Mouse (Mus musculus) forebrain, embryonic 13.5 days (tissue): Measurements from ENCODE around the gene Fam221b. TPM values are rescaled to one million over a fixed set of nuclear protein-coding genes. Genes with fewer than 3 reads are reported as not detected.

ENCODE experiments used
- ATAC-seq: fragments of 200-750 bp; cut with Nextera tagmentation; 2 replicates; pipeline ENCODE4 v1.8.0; 2017
- H3K27ac ChIP-seq: fragments of 300-500 bp; sonication (generic); 2 replicates; pipeline ENCODE4 v1.5.1; 2015; ENCODE audit warnings: inconsistent platforms, mild to moderate bottlenecking, moderate library complexity
- H3K27me3 ChIP-seq: fragments of 300-500 bp; sonication (generic); 2 replicates; pipeline ENCODE4 v1.6.1; 2015; ENCODE audit warnings: mild to moderate bottlenecking, inconsistent platforms
- H3K36me3 ChIP-seq: fragments of 300-500 bp; sonication (generic); 2 replicates; pipeline ENCODE4 v1.6.1; 2015; ENCODE audit warnings: mild to moderate bottlenecking, inconsistent platforms; ENCODE audit not compliant: poor library complexity, severe bottlenecking
- H3K4me1 ChIP-seq: fragments of 300-500 bp; sonication (generic); 2 replicates; pipeline ENCODE4 v1.6.1; 2015; ENCODE audit warnings: inconsistent platforms
- H3K4me2 ChIP-seq: fragments of 300-500 bp; sonication (generic); 2 replicates; pipeline ENCODE4 v1.6.1; 2015; ENCODE audit warnings: inconsistent platforms, mild to moderate bottlenecking, moderate library complexity
- H3K4me3 ChIP-seq: fragments of 300-500 bp; sonication (generic); 2 replicates; pipeline ENCODE4 v1.5.1; 2015; ENCODE audit warnings: mild to moderate bottlenecking, inconsistent platforms
- H3K9ac ChIP-seq: fragments of 300-500 bp; sonication (generic); 2 replicates; pipeline ENCODE4 v1.6.1; 2015; ENCODE audit warnings: mild to moderate bottlenecking, inconsistent platforms
- H3K9me3 ChIP-seq: fragments of 300-500 bp; sonication (generic); replicated peaks from 2 replicates; pipeline ENCODE4 v1.6.1; 2016; ENCODE audit warnings: inconsistent platforms
- WGBS: fragments of 180-500 bp; shearing (Covaris S2); methylation state at CpG from one replicate; pipeline ENCODE4 v1.1.7; 2015; 5-methylcytosine and 5-hydroxymethylcytosine counted together
- polyA plus RNA-seq: library from polyadenylated mRNA; unstranded; fragments of >200 nt; fragmentation: Nextera tagmentation; extraction: Ambion mirVana; gene quantifications from 2 replicates; pipeline ENCODE4 v1.2.1, GENCODE M21; 2015

Fam221b gene
- polyA plus RNA-seq, 1 experiment from 2014 or later = 2.9 TPM

DNA sequence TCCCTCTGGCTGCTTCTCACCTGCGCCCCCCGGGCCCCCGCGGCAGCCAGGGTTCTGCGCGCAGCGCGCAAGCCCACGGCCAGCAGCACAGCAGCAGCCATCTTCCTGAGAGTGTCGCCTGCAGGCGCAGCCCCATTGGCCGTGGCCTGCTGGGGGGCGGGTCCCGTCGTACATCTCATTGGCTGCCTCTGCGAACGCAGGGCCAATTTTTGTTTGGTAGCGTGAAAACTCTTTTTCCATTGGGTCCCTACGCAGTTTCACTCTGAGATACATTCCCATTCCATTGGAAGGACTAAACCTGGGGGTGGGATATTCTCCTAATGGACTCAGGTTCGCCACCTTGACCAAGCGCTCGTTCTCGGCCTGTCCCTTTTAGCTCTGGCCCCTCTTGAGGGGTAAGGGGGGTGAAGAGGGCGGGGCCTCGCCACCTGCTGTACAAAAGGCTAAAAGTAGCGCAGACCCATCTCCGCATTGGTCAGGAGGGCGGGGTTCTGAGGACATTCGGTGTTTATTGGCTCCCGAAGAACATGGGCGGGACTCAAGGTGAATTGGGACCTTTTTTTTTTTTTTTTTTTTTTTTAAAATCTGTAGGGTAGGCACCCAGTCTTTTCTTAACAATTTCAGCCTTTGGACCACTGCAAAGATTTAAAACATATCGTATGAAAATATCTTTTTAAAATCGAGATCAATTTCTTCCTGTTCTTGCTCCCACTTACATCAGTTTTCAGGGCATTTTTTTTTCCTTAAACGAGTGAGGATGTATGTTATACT, 12.4 kb downstream of the Fam221b start, which contains the start of gene Hint2:
Gene Hint2 (minus strand): TSS at position 128 of the 771 bp plus-strand sequence.
- no peaks in the 10 kb centered on the region for H3K9me3 ChIP-seq
- peak within 1 kb of the TSS; percentile 71 for H3K4me3 ChIP-seq
- ATAC-seq = peak; percentile 98
- peak within 1 kb of the TSS; percentile 81 for H3K4me2 ChIP-seq
- peaks cover 1% of the 10 kb centered on the region; the same call in 1 of the 2 replicates for H3K27me3 ChIP-seq
- H3K9ac ChIP-seq = peak within 1 kb of the TSS; percentile 88
- H3K4me1 ChIP-seq = peaks cover 16% of the 10 kb centered on the region
- 0 out of 2 replicates have a peak, but pooled peaks cover 4% of the 10 kb centered on the region for H3K36me3 ChIP-seq
- H3K27ac ChIP-seq = peak within 1 kb of the TSS; percentile 88
- under 1% methylated on average over 34 of the region's 34 CpGs for WGBS

GRCm38 (mm10) chr4:43655656-43656338, 13.1 kb downstream of the Fam221b start:
- H3K36me3 ChIP-seq = 0 out of 2 replicates have a peak, but pooled peaks cover 4% of the 10 kb centered on the region
- peak; percentile 59; the same call in 1 of the 2 replicates for ATAC-seq
- H3K27ac ChIP-seq = peak overlapping the region; percentile 88
- 5% methylated on average over 34 of the region's 34 CpGs for WGBS
- H3K4me2 ChIP-seq = peak overlapping the region; percentile 81
- H3K9me3 ChIP-seq = no peaks in the 10 kb centered on the region
- peaks cover 16% of the 10 kb centered on the region for H3K4me1 ChIP-seq
- peak overlapping the region; percentile 71 for H3K4me3 ChIP-seq
- no peaks in the 10 kb centered on the region for H3K27me3 ChIP-seq
- peak overlapping the region; percentile 88 for H3K9ac ChIP-seq

DNA sequence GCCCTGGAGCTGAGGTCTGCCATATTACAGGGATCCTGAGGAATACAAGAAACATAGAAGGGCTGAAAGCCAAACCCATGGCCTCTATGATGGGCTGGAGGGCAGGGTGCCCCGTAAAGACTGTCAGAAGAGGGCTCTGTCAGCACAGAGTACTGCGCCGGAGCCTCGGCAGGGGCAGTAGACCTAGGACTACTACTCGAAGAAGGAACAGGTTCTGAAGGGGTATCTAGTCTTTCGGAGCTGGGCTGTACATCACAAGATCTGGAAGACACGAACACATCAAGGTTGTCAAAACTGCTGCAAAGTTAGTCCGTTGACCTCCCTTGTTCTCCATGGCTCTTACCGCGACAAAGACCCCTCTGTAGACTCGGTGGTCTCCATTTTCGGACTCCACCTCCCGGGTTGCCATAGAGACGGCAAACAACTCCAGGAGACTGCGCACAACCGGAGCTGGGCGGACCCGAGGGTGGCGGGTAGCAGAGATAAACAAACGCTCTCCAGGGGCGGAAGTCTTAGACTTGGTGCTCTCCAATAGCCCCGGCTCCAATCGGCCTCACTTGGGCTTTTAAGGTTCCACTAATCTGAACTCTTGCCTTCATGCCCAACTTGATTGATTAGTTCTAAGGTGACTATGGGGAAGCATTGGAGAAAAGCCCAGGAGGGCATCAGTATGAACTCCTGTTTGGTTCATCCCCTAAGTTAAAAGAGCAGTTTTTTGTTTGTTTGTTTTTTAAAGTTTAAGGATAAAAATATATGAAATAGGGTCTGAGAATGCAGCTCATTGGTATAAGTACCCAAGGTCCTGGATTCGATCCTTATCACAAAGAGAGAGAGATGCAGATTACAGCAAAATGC, 15.6 kb downstream of the Fam221b start, which contains the start of gene Spag8:
Gene Spag8 (minus strand): TSS at position 434 of the 855 bp plus-strand sequence.
- Histone ChIP-seq H3K9ac (peak within 1 kb of the TSS; percentile 27; the same call in 1 of the 2 replicates), H3K27ac (no peak within 1 kb of the TSS)
- 16% methylated on average over 24 of the region's 24 CpGs for WGBS

DNA sequence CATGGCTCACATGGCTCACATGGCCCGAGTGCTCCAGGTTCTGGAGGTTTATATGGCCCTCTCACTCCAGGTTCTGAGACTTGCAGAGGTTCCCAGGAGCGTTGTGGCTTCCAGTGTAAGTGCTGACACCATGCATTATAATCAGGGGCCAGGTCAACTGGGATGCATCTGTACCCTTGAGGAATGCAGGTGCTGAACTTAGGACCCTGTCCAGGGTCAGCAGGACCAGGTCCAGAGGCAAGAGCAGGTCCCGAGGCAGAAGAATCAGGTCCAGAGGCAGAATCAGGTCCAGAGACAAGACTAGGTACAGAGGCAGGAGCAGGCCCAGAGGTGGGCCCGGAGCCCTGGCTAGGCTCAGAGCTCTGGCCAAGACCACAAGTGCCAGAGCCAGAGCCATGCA, 16.2 kb downstream of the Fam221b start:
- Histone ChIP-seq H3K9me3 (0 out of 2 replicates have a peak, but pooled peaks cover 8% of the 10 kb centered on the region), H3K27me3 (no peaks in the 10 kb centered on the region), H3K4me1 (peaks cover 16% of the 10 kb centered on the region), H3K36me3 (peaks cover 16% of the 10 kb centered on the region), H3K4me2 (peak overlapping the region; percentile 49), H3K9ac (0 out of 2 replicates have a peak overlapping the region, but pooled peaks have one; percentile 23), H3K4me3 (peak overlapping the region; percentile 29), H3K27ac (no peak overlapping the region)
- ATAC-seq = no peak
- WGBS = 91% methylated on average over 4 of the region's 4 CpGs

More for the DNA sequence above, 15.6 kb downstream of the Fam221b start, which contains the start of gene Spag8:
- Histone ChIP-seq H3K4me3 (peak within 1 kb of the TSS; percentile 29), H3K36me3 (peaks cover 16% of the 10 kb centered on the region), H3K4me2 (peak within 1 kb of the TSS; percentile 49), H3K4me1 (peaks cover 16% of the 10 kb centered on the region), H3K27me3 (no peaks in the 10 kb centered on the region), H3K9me3 (0 out of 2 replicates have a peak, but pooled peaks cover 8% of the 10 kb centered on the region)
- ATAC-seq = no peak

DNA sequence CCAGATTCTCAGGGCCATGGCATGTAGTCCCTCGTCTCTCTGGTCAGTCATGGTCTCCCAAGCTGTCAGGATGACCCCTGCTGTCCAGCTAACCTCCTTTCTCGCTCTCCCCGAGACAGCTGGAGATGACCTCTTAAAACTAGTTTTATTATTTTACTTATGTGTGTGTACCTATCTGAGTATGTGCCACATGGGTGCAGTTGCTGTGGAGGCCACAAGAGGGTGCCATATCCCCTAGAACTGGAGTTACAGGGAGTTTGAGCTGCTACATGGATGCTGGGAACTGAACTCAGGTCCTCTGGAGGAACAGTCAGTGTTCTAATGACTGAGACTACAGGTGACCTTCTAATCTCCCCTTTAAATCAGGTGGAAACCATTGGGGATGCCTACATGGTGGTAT, 19.2 kb downstream of the Fam221b start:
- Histone ChIP-seq H3K4me3 (no peak overlapping the region), H3K9ac (no peak overlapping the region), H3K36me3 (peaks cover 19% of the 10 kb centered on the region), H3K4me2 (no peak overlapping the region), H3K27ac (no peak overlapping the region), H3K9me3 (0 out of 2 replicates have a peak, but pooled peaks cover 8% of the 10 kb centered on the region), H3K27me3 (no peaks in the 10 kb centered on the region), H3K4me1 (peaks cover 10% of the 10 kb centered on the region; the same call in 1 of the 2 replicates)
- 99% methylated on average over 3 of the region's 3 CpGs for WGBS
- no peak for ATAC-seq

DNA sequence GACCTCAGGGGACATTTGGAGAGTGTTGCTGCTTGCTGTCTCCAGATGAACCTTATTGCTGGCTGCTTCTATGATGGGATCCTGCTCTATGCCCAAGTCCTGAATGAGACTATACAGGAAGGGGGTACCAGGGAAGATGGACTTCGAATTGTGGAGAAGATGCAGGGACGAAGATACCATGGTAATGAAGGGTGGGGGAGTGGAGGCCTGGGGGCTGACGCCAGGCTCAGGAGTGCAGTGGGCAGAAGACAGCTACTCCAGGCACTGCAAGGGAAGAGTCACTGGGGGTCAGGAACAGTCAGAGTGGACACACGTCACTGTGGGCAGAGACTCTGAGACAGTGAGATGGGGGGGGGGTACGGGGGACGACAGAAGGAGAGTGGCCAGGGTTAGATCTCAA, 28.5 kb downstream of the Fam221b start:
- Histone ChIP-seq H3K27ac (no peak overlapping the region), H3K4me2 (no peak overlapping the region), H3K4me1 (no peaks in the 10 kb centered on the region), H3K36me3 (peaks cover 13% of the 10 kb centered on the region; the same call in 1 of the 2 replicates), H3K4me3 (no peak overlapping the region), H3K9ac (no peak overlapping the region), H3K27me3 (no peaks in the 10 kb centered on the region), H3K9me3 (no peaks in the 10 kb centered on the region)
- ATAC-seq = no peak
- WGBS = 82% methylated on average over 6 of the region's 6 CpGs

- WGBS = 83% methylated on average over 9 of the region's 9 CpGs
- Histone ChIP-seq H3K27ac (no peak overlapping the region), H3K4me3 (no peak overlapping the region), H3K27me3 (no peaks in the 10 kb centered on the region), H3K4me1 (no peaks in the 10 kb centered on the region), H3K9ac (no peak overlapping the region), H3K4me2 (no peak overlapping the region), H3K9me3 (no peaks in the 10 kb centered on the region), H3K36me3 (peaks cover 13% of the 10 kb centered on the region; the same call in 1 of the 2 replicates)
- no peak for ATAC-seq
These were observed 28.9 kb downstream of the Fam221b start for GRCm38 (mm10) chr4:43640076-43640475.

- Histone ChIP-seq H3K4me2 (no peak overlapping the region), H3K4me3 (no peak overlapping the region), H3K9ac (no peak overlapping the region), H3K27ac (no peak overlapping the region), H3K27me3 (peaks cover 4% of the 10 kb centered on the region; the same call in 1 of the 2 replicates), H3K4me1 (peaks cover 22% of the 10 kb centered on the region), H3K9me3 (no peaks in the 10 kb centered on the region), H3K36me3 (no peaks in the 10 kb centered on the region)
- no peak for ATAC-seq
- 57% methylated on average over 6 of the region's 6 CpGs for WGBS
These were observed 32.2 kb downstream of the Fam221b start for GRCm38 (mm10) chr4:43636751-43637150.

DNA sequence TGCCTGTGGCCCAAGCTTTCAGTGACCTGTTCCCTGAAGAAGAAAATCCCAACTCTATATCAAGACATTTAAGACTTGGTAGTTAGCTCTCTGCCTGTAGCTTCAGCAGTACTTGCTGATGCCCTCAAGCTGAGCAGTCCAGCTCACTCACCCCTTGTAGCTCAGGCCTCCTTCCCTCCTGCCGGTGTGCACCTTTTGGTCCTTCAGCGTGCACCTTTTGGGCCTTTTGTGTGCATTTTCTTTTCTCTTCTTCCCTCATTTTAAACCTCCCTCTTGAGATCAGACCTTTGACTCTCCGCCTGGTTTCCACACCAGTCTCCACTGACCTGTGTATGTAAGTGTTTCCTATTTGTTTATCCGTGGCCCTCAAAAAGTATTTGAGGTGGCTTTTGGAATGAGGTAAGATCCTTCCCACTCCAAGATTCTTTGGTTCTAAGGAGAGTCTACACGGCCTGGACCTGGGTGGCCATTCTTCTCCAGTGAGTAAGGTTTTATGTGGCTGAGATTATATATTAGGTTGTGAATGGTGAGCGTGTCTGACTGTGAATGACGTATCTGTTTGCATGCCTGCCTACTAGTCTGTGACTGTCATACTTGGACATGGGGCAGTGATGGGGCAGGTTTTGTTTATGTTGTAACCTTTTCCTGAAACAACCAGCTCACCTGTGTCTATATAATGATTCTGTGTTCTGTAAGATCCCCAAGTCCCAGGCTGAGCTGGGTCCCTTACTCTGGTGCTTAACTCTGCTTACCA, 34.1 kb downstream of the Fam221b start:
- WGBS = 84% methylated on average over 7 of the region's 7 CpGs
- no peak overlapping the region for H3K27ac ChIP-seq
- H3K9ac ChIP-seq = no peak overlapping the region
- H3K4me1 ChIP-seq = peaks cover 34% of the 10 kb centered on the region
- no peaks in the 10 kb centered on the region for H3K36me3 ChIP-seq
- no peak overlapping the region for H3K4me2 ChIP-seq
- no peaks in the 10 kb centered on the region for H3K9me3 ChIP-seq
- H3K4me3 ChIP-seq = no peak overlapping the region
- H3K27me3 ChIP-seq = peaks cover 4% of the 10 kb centered on the region; the same call in 1 of the 2 replicates
- ATAC-seq = no peak

GRCm38 (mm10) chr4:43633736-43634135, 35.2 kb downstream of the Fam221b start:
- H3K27me3 ChIP-seq = peaks cover 4% of the 10 kb centered on the region; the same call in 1 of the 2 replicates
- H3K4me1 ChIP-seq = peaks cover 35% of the 10 kb centered on the region
- no peak for ATAC-seq
- 90% methylated on average over 2 of the region's 2 CpGs for WGBS
- no peaks in the 10 kb centered on the region for H3K9me3 ChIP-seq
- H3K9ac ChIP-seq = no peak overlapping the region
- H3K4me2 ChIP-seq = peak overlapping the region; percentile 87; the same call in 1 of the 2 replicates
- no peaks in the 10 kb centered on the region for H3K36me3 ChIP-seq
- no peak overlapping the region for H3K4me3 ChIP-seq
- no peak overlapping the region for H3K27ac ChIP-seq

DNA sequence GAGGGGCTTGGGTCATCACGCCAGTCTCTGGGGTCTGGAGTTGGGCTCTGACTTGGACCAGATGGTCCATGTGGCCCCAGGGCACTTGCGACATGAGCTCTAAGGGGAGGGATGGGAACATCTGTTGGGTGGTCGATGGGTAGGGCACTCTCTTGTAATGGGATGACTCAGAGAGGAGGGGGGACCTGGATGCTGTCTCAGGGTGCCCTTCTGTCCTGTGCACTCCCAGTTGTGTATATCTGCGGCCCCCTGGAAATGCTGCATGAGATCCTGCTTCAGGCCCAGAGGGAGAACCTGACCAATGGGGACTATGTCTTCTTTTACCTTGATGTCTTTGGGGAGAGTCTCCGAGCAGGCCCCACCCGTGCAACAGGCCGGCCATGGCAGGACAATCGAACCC, 35.6 kb downstream of the Fam221b start:
- no peak for ATAC-seq
- Histone ChIP-seq H3K36me3 (no peaks in the 10 kb centered on the region), H3K4me1 (peaks cover 35% of the 10 kb centered on the region), H3K9me3 (no peaks in the 10 kb centered on the region), H3K4me3 (no peak overlapping the region), H3K27me3 (peaks cover 4% of the 10 kb centered on the region; the same call in 1 of the 2 replicates), H3K9ac (no peak overlapping the region), H3K27ac (no peak overlapping the region), H3K4me2 (peak overlapping the region; percentile 87)
- 85% methylated on average over 8 of the region's 8 CpGs for WGBS
